Mouse (Mus musculus) adipose tissue, adult 10 weeks (tissue): ENCODE data around the gene Noct. TPM values are rescaled to one million over a fixed set of nuclear protein-coding genes. Genes with fewer than 3 reads are reported as not detected.

ENCODE experiments used
- polyA plus RNA-seq: library from polyadenylated mRNA; stranded (reverse); fragments of 350-450 nt; fragmentation: Illumina TruSeq; extraction: RNeasy Lipid Tissue Mini Kit (QIAGEN cat#74804); gene quantifications from one replicate; pipeline ENCODE4 v1.2.3, GENCODE M21; 2014; ENCODE audit warnings: low read depth, low replicate concordance

Gene Noct
- 15.1 TPM for polyA plus RNA-seq

DNA sequence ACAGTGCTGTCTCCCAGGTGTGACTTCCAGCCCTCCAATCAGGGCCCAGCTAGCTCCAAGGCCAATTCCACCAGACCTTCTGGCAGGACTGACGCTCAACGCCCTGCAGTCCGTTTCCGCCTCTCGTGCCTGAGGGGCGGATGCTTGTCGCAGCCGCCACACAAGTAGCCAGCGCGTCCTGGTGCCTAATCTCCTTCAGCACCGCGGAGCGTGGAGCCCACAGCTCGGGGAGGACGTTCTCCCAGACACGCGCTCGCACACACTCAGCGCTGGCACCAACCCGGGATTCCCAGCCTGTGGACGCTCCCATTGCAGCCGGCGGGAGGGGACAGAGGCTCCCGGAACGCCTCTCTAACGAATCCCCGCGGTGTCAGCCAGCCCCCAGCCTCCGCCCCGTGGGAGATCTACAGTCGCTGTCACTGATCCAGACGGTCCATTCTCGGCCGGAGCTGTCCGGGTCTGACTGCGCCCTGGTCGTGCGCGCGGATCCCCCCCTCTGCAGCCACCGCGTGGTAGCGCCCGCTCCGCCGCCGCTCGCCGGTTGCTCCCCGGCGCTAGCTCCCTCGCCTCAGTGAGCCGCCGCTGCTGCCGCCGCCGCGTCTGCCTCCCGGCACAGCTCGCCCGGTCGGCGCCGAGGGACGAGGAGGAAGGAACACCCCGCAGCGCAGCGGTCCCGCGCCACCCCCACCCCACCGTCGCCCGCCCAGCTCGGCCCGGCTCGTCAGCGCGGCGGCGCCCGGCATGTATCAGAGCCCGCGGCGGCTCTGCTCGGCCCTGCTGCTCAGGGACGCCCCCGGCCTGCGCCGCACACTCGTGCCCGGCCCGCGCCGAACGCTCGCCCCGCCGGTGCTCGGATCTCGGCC, at the start of gene Noct:
TSS of gene Noct (plus strand) at position 85 of the 863 bp plus-strand sequence.

Other genes with a start within 250 kb of the Noct start
- 38.4 TPM for gene Elf2, start 116.2 kb downstream of the Noct start, polyA plus RNA-seq
- 2.9 TPM for gene Mgarp, start 172.3 kb downstream of the Noct start, polyA plus RNA-seq
- 225 TPM for gene Ndufc1, start 184.5 kb downstream of the Noct start, polyA plus RNA-seq
- 18.1 TPM for gene Naa15, start 190.7 kb downstream of the Noct start, polyA plus RNA-seq